Mouse (Mus musculus) forebrain, embryonic 14.5 days (tissue): ENCODE measurements around the gene Dhrs2. TPM values are rescaled to one million over a fixed set of nuclear protein-coding genes. Genes with fewer than 3 reads are reported as not detected.

Experiments
- ATAC-seq: fragments of 200-750 bp; cut with Nextera tagmentation; 2 replicates; pipeline ENCODE4 v1.8.0; 2017; ENCODE audit warnings: mild to moderate bottlenecking, moderate library complexity
- DNase-seq: peaks from one replicate; pipeline ENCODE4 v3.0.0-alpha.2; 2015; ENCODE audit warnings: low spot score
- H3K27ac ChIP-seq: fragments of 300-500 bp; sonication (generic); 2 replicates; pipeline ENCODE4 v1.5.1; 2014; ENCODE audit warnings: low read depth, mild to moderate bottlenecking, control low read depth, low read length, moderate library complexity
- H3K27me3 ChIP-seq: fragments of 300-500 bp; sonication (generic); replicated peaks from 2 replicates; pipeline ENCODE4 v1.6.1; 2014; ENCODE audit warnings: low read length, control low read depth, mixed read lengths; ENCODE audit not compliant: control insufficient read depth, insufficient read depth
- H3K36me3 ChIP-seq: fragments of 300-500 bp; sonication (generic); 2 replicates; pipeline ENCODE4 v1.6.1; 2014; ENCODE audit warnings: low read length, control low read depth; ENCODE audit not compliant: control insufficient read depth, insufficient read depth
- H3K4me1 ChIP-seq: fragments of 300-500 bp; sonication (generic); 2 replicates; pipeline ENCODE4 v1.6.1; 2014; ENCODE audit warnings: antibody characterized with exemption, low read length, control low read depth; ENCODE audit not compliant: control insufficient read depth, insufficient read depth
- H3K4me2 ChIP-seq: fragments of 300-500 bp; sonication (generic); 2 replicates; pipeline ENCODE4 v1.6.1; 2014; ENCODE audit warnings: mild to moderate bottlenecking, control low read depth, low read length
- H3K4me3 ChIP-seq: fragments of 300-500 bp; sonication (generic); 2 replicates; pipeline ENCODE4 v1.5.1; 2014; ENCODE audit warnings: low read depth, low read length, control low read depth
- H3K9ac ChIP-seq: fragments of 300-500 bp; sonication (generic); 2 replicates; pipeline ENCODE4 v1.6.1; 2014; ENCODE audit warnings: mild to moderate bottlenecking, low read length, control low read depth, moderate library complexity
- H3K9me3 ChIP-seq: fragments of 300-500 bp; sonication (generic); replicated peaks from 2 replicates; pipeline ENCODE4 v1.6.1; 2016; ENCODE audit warnings: low read length, control low read depth, mixed read lengths; ENCODE audit not compliant: control insufficient read depth
- WGBS: fragments of 180-500 bp; shearing (Covaris S2); extraction: QIAGEN DNeasy Blood & Tissue Kit; methylation state at CpG from one replicate; pipeline ENCODE4 v1.1.7; 2014; 5-methylcytosine and 5-hydroxymethylcytosine counted together
- polyA plus RNA-seq: library from polyadenylated mRNA; unstranded; fragments of >200 nt; fragmentation: Nextera tagmentation; extraction: Ambion mirVana; gene quantifications from 2 replicates; pipeline ENCODE4 v1.2.1, GENCODE M21; 2014

Gene Dhrs2
- polyA plus RNA-seq, 1 experiment from 2014 or later, result 0.56 TPM

- 83% methylated on average over 14 of the region's 14 CpGs for WGBS
- Histone ChIP-seq H3K4me2 (no peak overlapping the region), H3K4me3 (no peak overlapping the region), H3K9ac (no peak overlapping the region), H3K9me3 (no peaks in the 10 kb centered on the region), H3K27me3 (no peaks in the 10 kb centered on the region), H3K27ac (no peak overlapping the region), H3K4me1 (peaks cover 7% of the 10 kb centered on the region), H3K36me3 (no peaks in the 10 kb centered on the region)
- DNase-seq (no peak), ATAC-seq (no peak)
Measured at GRCm38 (mm10) chr14:55193876-55194635, 27.8 kb upstream of the Dhrs2 start.

- no peaks in the 10 kb centered on the region for H3K9me3 ChIP-seq
- no peak overlapping the region for H3K4me3 ChIP-seq
- no peak overlapping the region for H3K9ac ChIP-seq
- DNase-seq (no peak), ATAC-seq (no peak)
- WGBS, result 57% methylated on average over 6 of the region's 6 CpGs
- no peaks in the 10 kb centered on the region for H3K27me3 ChIP-seq
- no peaks in the 10 kb centered on the region for H3K36me3 ChIP-seq
- H3K4me2 ChIP-seq, result no peak overlapping the region
- H3K4me1 ChIP-seq, result no peaks in the 10 kb centered on the region
- no peak overlapping the region for H3K27ac ChIP-seq
Measured at GRCm38 (mm10) chr14:55194786-55195185, 27.0 kb upstream of the Dhrs2 start.

- H3K9ac ChIP-seq, result no peak overlapping the region
- H3K4me1 ChIP-seq, result no peaks in the 10 kb centered on the region
- WGBS, result 73% methylated on average over 2 of the region's 2 CpGs
- H3K4me3 ChIP-seq, result no peak overlapping the region
- no peaks in the 10 kb centered on the region for H3K9me3 ChIP-seq
- H3K36me3 ChIP-seq, result no peaks in the 10 kb centered on the region
- DNase-seq (no peak), ATAC-seq (no peak)
- H3K27ac ChIP-seq, result no peak overlapping the region
- H3K27me3 ChIP-seq, result no peaks in the 10 kb centered on the region
- H3K4me2 ChIP-seq, result no peak overlapping the region
Measured at GRCm38 (mm10) chr14:55197121-55197520, 24.7 kb upstream of the Dhrs2 start.

- H3K9ac ChIP-seq, result no peak overlapping the region
- H3K4me1 ChIP-seq, result no peaks in the 10 kb centered on the region
- no peaks in the 10 kb centered on the region for H3K27me3 ChIP-seq
- no peak overlapping the region for H3K4me3 ChIP-seq
- H3K27ac ChIP-seq, result no peak overlapping the region
- no peaks in the 10 kb centered on the region for H3K36me3 ChIP-seq
- no peak overlapping the region for H3K4me2 ChIP-seq
- H3K9me3 ChIP-seq, result no peaks in the 10 kb centered on the region
- ATAC-seq (no peak), DNase-seq (no peak)
- WGBS, result 93% methylated on average over 2 of the region's 2 CpGs
Measured at GRCm38 (mm10) chr14:55198187-55198586, 23.6 kb upstream of the Dhrs2 start.

GRCm38 (mm10) chr14:55204544-55204943 lies 17.3 kb upstream of the Dhrs2 start:
- H3K4me1 ChIP-seq, result no peaks in the 10 kb centered on the region
- DNase-seq (no peak), ATAC-seq (peak; percentile 55; the same call in 1 of the 2 replicates)
- no peak overlapping the region; the same call in 1 of the 2 replicates for H3K27ac ChIP-seq
- H3K4me3 ChIP-seq, result no peak overlapping the region
- no peak overlapping the region for H3K9ac ChIP-seq
- H3K36me3 ChIP-seq, result no peaks in the 10 kb centered on the region
- WGBS, result 75% methylated on average over 3 of the region's 3 CpGs
- no peak overlapping the region for H3K4me2 ChIP-seq
- no peaks in the 10 kb centered on the region for H3K9me3 ChIP-seq
- no peaks in the 10 kb centered on the region for H3K27me3 ChIP-seq

GRCm38 (mm10) chr14:55205045-55205750 lies 16.6 kb upstream of the Dhrs2 start:
- no peaks in the 10 kb centered on the region for H3K9me3 ChIP-seq
- peak; percentile 96 for ATAC-seq
- H3K27ac ChIP-seq, result no peak overlapping the region; the same call in 1 of the 2 replicates
- no peak overlapping the region for H3K4me3 ChIP-seq
- H3K27me3 ChIP-seq, result no peaks in the 10 kb centered on the region
- peak; percentile 86 for DNase-seq
- no peak overlapping the region for H3K4me2 ChIP-seq
- no peaks in the 10 kb centered on the region for H3K4me1 ChIP-seq
- WGBS, result 20% methylated on average over 3 of the region's 3 CpGs
- H3K36me3 ChIP-seq, result no peaks in the 10 kb centered on the region
- no peak overlapping the region for H3K9ac ChIP-seq

- Histone ChIP-seq H3K9ac (no peak overlapping the region), H3K4me2 (no peak overlapping the region), H3K4me3 (no peak overlapping the region), H3K9me3 (no peaks in the 10 kb centered on the region), H3K4me1 (no peaks in the 10 kb centered on the region), H3K36me3 (no peaks in the 10 kb centered on the region), H3K27ac (no peak overlapping the region), H3K27me3 (no peaks in the 10 kb centered on the region)
- ATAC-seq (no peak), DNase-seq (no peak)
- 92% methylated on average over 2 of the region's 2 CpGs for WGBS
Measured at GRCm38 (mm10) chr14:55208306-55208705, 13.5 kb upstream of the Dhrs2 start.

- WGBS, result 90% methylated on average over 3 of the region's 3 CpGs
- Histone ChIP-seq H3K27ac (no peak overlapping the region), H3K4me3 (no peak overlapping the region), H3K9ac (no peak overlapping the region), H3K9me3 (no peaks in the 10 kb centered on the region), H3K27me3 (no peaks in the 10 kb centered on the region), H3K36me3 (no peaks in the 10 kb centered on the region), H3K4me1 (no peaks in the 10 kb centered on the region), H3K4me2 (no peak overlapping the region)
- DNase-seq, result no peak
- no peak for ATAC-seq
Measured at GRCm38 (mm10) chr14:55213621-55214020, 8.2 kb upstream of the Dhrs2 start.

- Histone ChIP-seq H3K27me3 (no peaks in the 10 kb centered on the region), H3K27ac (no peak overlapping the region), H3K36me3 (no peaks in the 10 kb centered on the region), H3K4me3 (no peak overlapping the region), H3K9ac (no peak overlapping the region), H3K4me2 (no peak overlapping the region), H3K4me1 (no peaks in the 10 kb centered on the region), H3K9me3 (no peaks in the 10 kb centered on the region)
- ATAC-seq, result no peak
- peak; percentile 38 for DNase-seq
- 61% methylated on average over 4 of the region's 4 CpGs for WGBS
Measured at GRCm38 (mm10) chr14:55214507-55214906, 7.3 kb upstream of the Dhrs2 start.
